Mouse (Mus musculus): Measurements from ENCODE around the gene Six1. TPM values are rescaled to one million over a fixed set of nuclear protein-coding genes. Genes with fewer than 3 reads are reported as not detected.
"Not testable (repeated sequence)": the region's sequence is repeated elsewhere in the genome, so short reads cannot be mapped to it uniquely, and the experiment has no call there.

Six1 gene
- polyA plus RNA-seq, 1 experiment from 2014 or later = 8.3 TPM

- H3K27me3 ChIP-seq (ENCODE audit: low read depth, poor library complexity, severe bottlenecking) = no peaks in the 10 kb centered on the region
- no peak overlapping the region for H3K4me3 ChIP-seq
- peaks cover 5% of the 10 kb centered on the region; the same call in 1 of the 2 replicates for H3K4me1 ChIP-seq
- WGBS = 65% methylated on average over 5 of the region's 5 CpGs
- H3K36me3 ChIP-seq = no peaks in the 10 kb centered on the region
- no peak overlapping the region for H3K27ac ChIP-seq (replicated peaks)
- no peaks in the 10 kb centered on the region for H3K9me3 ChIP-seq (replicated peaks)
- no peak for DNase-seq (ENCODE audit: low spot score)
These were observed 40.9 kb downstream of the Six1 start for GRCm38 (mm10) chr12:73012824-73013223.

- WGBS = 63% methylated on average over 10 of the region's 10 CpGs
- no peak for DNase-seq (ENCODE audit: low spot score)
- H3K27me3 ChIP-seq (ENCODE audit: low read depth, poor library complexity, severe bottlenecking) = no peaks in the 10 kb centered on the region
- no peak overlapping the region for H3K27ac ChIP-seq (replicated peaks)
- peaks cover 5% of the 10 kb centered on the region; the same call in 1 of the 2 replicates for H3K4me1 ChIP-seq
- no peaks in the 10 kb centered on the region for H3K36me3 ChIP-seq
- H3K4me3 ChIP-seq = no peak overlapping the region
- no peaks in the 10 kb centered on the region for H3K9me3 ChIP-seq (replicated peaks)
These were observed 41.4 kb downstream of the Six1 start for GRCm38 (mm10) chr12:73012136-73012785.

- not testable (repeated sequence) for H3K9me3 ChIP-seq (replicated peaks); H3K4me3 ChIP-seq; H3K27me3 ChIP-seq (ENCODE audit: low read depth, poor library complexity, severe bottlenecking); DNase-seq (ENCODE audit: low spot score); H3K4me1 ChIP-seq; H3K36me3 ChIP-seq; H3K27ac ChIP-seq (replicated peaks)
- WGBS = 52% methylated on average over 9 of the region's 9 CpGs
These were observed 50.8 kb downstream of the Six1 start for GRCm38 (mm10) chr12:73002903-73003302.

- H3K9me3 ChIP-seq (replicated peaks); H3K4me1 ChIP-seq; H3K27me3 ChIP-seq (ENCODE audit: low read depth, poor library complexity, severe bottlenecking); H3K36me3 ChIP-seq; DNase-seq (ENCODE audit: low spot score); H3K4me3 ChIP-seq; H3K27ac ChIP-seq (replicated peaks): not testable (repeated sequence)
- WGBS = 53% methylated on average over 17 of the region's 17 CpGs
These were observed 51.4 kb downstream of the Six1 start for GRCm38 (mm10) chr12:73002281-73002680.

- H3K4me3 ChIP-seq = no peak overlapping the region
- H3K36me3 ChIP-seq = no peaks in the 10 kb centered on the region
- no peak overlapping the region for H3K27ac ChIP-seq (replicated peaks)
- H3K4me1 ChIP-seq = no peaks in the 10 kb centered on the region
- no peak for DNase-seq (ENCODE audit: low spot score)
- H3K27me3 ChIP-seq (ENCODE audit: low read depth, poor library complexity, severe bottlenecking) = no peaks in the 10 kb centered on the region
- no peaks in the 10 kb centered on the region for H3K9me3 ChIP-seq (replicated peaks)
- WGBS = 88% methylated on average over 4 of the region's 4 CpGs
These were observed 55.3 kb downstream of the Six1 start for GRCm38 (mm10) chr12:72998105-72999001.

GRCm38 (mm10) chr12:72996646-72997045 is 57.0 kb downstream of the Six1 start:
- no peak overlapping the region for H3K27ac ChIP-seq (replicated peaks)
- H3K4me3 ChIP-seq = no peak overlapping the region
- no peaks in the 10 kb centered on the region for H3K27me3 ChIP-seq (ENCODE audit: low read depth, poor library complexity, severe bottlenecking)
- WGBS = 97% methylated on average over 3 of the region's 3 CpGs
- H3K36me3 ChIP-seq = no peaks in the 10 kb centered on the region
- H3K4me1 ChIP-seq = no peaks in the 10 kb centered on the region
- DNase-seq (ENCODE audit: low spot score) = no peak
- H3K9me3 ChIP-seq (replicated peaks) = no peaks in the 10 kb centered on the region

Other genes with a start within 250 kb of the Six1 start
- 0.66 and 1.8 TPM in 2 replicates for gene Six6, start 114.0 kb downstream of the Six1 start, polyA plus RNA-seq (2016; fragmentation: Nextera tagmentation; extraction: Ambion mirVana)
- 1.8 and 2.3 TPM in 2 replicates for gene 4930447C04Rik, start 113.1 kb downstream of the Six1 start, polyA plus RNA-seq (2016; fragmentation: Nextera tagmentation; extraction: Ambion mirVana)
- 3.1 and 3.9 TPM in 2 replicates for gene Six4, start 59.6 kb upstream of the Six1 start, polyA plus RNA-seq (2016; fragmentation: Nextera tagmentation; extraction: Ambion mirVana)
- 29.1 and 35.3 TPM in 2 replicates for gene Mnat1, start 69.8 kb upstream of the Six1 start, polyA plus RNA-seq (2016; fragmentation: Nextera tagmentation; extraction: Ambion mirVana)
- 18.6 and 22.6 TPM in 2 replicates for gene Trmt5, start 232.8 kb upstream of the Six1 start, polyA plus RNA-seq (2016; fragmentation: Nextera tagmentation; extraction: Ambion mirVana)
- gene Slc38a6, start 232.9 kb upstream of the Six1 start, polyA plus RNA-seq (2016; fragmentation: Nextera tagmentation; extraction: Ambion mirVana) = 7.0 and 9.7 TPM in 2 replicates

All from midbrain, embryonic 10.5 days (tissue).